Mouse (Mus musculus): ENCODE data around the gene Pias3.

DNA sequence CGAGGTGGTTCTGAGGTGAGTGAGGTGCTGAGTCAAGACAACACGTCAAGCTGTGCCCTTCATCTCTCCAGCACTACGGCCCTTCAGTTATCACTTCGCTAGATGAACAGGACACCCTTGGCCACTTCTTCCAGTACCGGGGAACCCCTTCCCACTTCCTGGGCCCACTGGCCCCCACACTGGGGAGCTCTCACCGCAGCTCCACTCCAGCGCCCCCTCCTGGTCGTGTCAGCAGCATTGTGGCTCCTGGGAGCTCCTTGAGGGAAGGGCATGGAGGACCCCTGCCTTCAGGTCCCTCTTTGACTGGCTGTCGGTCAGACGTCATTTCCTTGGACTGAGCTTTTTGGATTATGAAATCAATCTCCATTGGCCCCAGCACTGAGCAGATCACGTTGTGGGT, 8.6 kb downstream of the Pias3 start:
- TF ChIP-seq CTCF (IDR thresholded peaks at IDR 0.05; ENCODE audit: low read depth, low read length) (peak; percentile 74), POLR2A (IDR thresholded peaks at IDR 0.05; ENCODE audit: insufficient read depth, low read length) (no peak)

Measured in ES-Bruce4 (cell line).